Mouse (Mus musculus): ENCODE data around the gene Dis3. TPM values are rescaled to one million over a fixed set of nuclear protein-coding genes. Genes with fewer than 3 reads are reported as not detected.

The Dis3 gene
- total RNA-seq (2021), result 10 to 100 TPM in 1 of 2 experiments, 1 to 10 TPM in 1; 9.8 to 10.5 TPM
- 3.0 and 5.5 TPM in 2 replicates for polyA plus RNA-seq (2012; rRNA removed)
- long read RNA-seq, full-length matches to known transcripts, result 4 of 8 reads
- long read RNA-seq, partial matches to known transcripts, result 2 of 8 reads
- long read RNA-seq, other reads (novel, unspliced or antisense), result 2 of 8 reads

- peaks cover 1% of the 10 kb centered on the region; the same call in 1 of the 2 replicates for H3K79me2 ChIP-seq (replicated peaks; ENCODE audit: control insufficient read depth, insufficient read depth, low read length)
- H3K27ac ChIP-seq, result peak within 1 kb of the TSS; percentile 79
- WGBS, result under 1% methylated on average over 73 of the region's 73 CpGs
- peak within 1 kb of the TSS; percentile 91 for H3K9ac ChIP-seq (ENCODE audit: low read depth, low read length)
- H3K4me3 ChIP-seq, result peak within 1 kb of the TSS; percentile 93
- no peaks in the 10 kb centered on the region for H3K4me1 ChIP-seq (ENCODE audit: control insufficient read depth, insufficient read depth, low read length)
- intact Hi-C loops (cut with DNase I), result loop anchor here (1.0 kb wide), 1 partner anchor 53 kb away; the partner anchor contains the start of genes Bora and Mzt1
- TF ChIP-seq CTCF (IDR thresholded peaks at IDR 0.05), result 0 out of 2 replicates have a peak, but pooled peaks have one; percentile 5
- peak; percentile 79 for TF ChIP-seq POLR2A (IDR thresholded peaks at IDR 0.05; ENCODE audit: insufficient read depth, low read depth, low read length)
- no peak for TF ChIP-seq EP300 (IDR thresholded peaks at IDR 0.05; ENCODE audit: insufficient read depth, low read depth, low read length)
- peak; percentile 99 for DNase-seq
- peaks cover 2% of the 10 kb centered on the region for H3K36me3 ChIP-seq (ENCODE audit: control insufficient read depth, insufficient read depth, low read length)
- no peaks in the 10 kb centered on the region for H3K27me3 ChIP-seq (ENCODE audit: control insufficient read depth, insufficient read depth, low read length)
Measured at GRCm38 (mm10) chr14:99099267-99099966, at the start of gene Dis3, which contains the start of gene Pibf1. Gene Dis3, minus strand, starts transcription at chr14:99099770. Gene Pibf1, plus strand, starts transcription at chr14:99099424.

GRCm38 (mm10) chr14:99146841-99147240 lies 47.3 kb upstream of the Dis3 start:
- DNase-seq, result no peak
- Histone ChIP-seq H3K27me3 (ENCODE audit: control insufficient read depth, insufficient read depth, low read length) (no peaks in the 10 kb centered on the region), H3K4me1 (ENCODE audit: control insufficient read depth, insufficient read depth, low read length) (no peaks in the 10 kb centered on the region), H3K79me2 (replicated peaks; ENCODE audit: control insufficient read depth, insufficient read depth, low read length) (no peaks in the 10 kb centered on the region), H3K4me3 (no peak overlapping the region), H3K36me3 (ENCODE audit: control insufficient read depth, insufficient read depth, low read length) (no peaks in the 10 kb centered on the region), H3K9ac (ENCODE audit: low read depth, low read length) (no peak overlapping the region), H3K27ac (no peak overlapping the region)
- TF ChIP-seq CTCF (IDR thresholded peaks at IDR 0.05) (no peak), EP300 (IDR thresholded peaks at IDR 0.05; ENCODE audit: insufficient read depth, low read depth, low read length) (no peak), POLR2A (IDR thresholded peaks at IDR 0.05; ENCODE audit: insufficient read depth, low read depth, low read length) (no peak)
- intact Hi-C loops (cut with DNase I), result loop anchor here (10.0 kb wide), 2 partner anchors 148 to 598 kb away; partner anchors contain the start of gene Klf5
- WGBS, result 83% methylated on average over 1 of the region's 1 CpGs

- Histone ChIP-seq H3K36me3 (ENCODE audit: control insufficient read depth, insufficient read depth, low read length) (no peaks in the 10 kb centered on the region), H3K4me3 (no peak overlapping the region), H3K4me1 (ENCODE audit: control insufficient read depth, insufficient read depth, low read length) (no peaks in the 10 kb centered on the region), H3K27ac (no peak overlapping the region), H3K79me2 (replicated peaks; ENCODE audit: control insufficient read depth, insufficient read depth, low read length) (no peaks in the 10 kb centered on the region), H3K27me3 (ENCODE audit: control insufficient read depth, insufficient read depth, low read length) (no peaks in the 10 kb centered on the region), H3K9ac (ENCODE audit: low read depth, low read length) (no peak overlapping the region)
- TF ChIP-seq CTCF (IDR thresholded peaks at IDR 0.05) (peak; percentile 99), POLR2A (IDR thresholded peaks at IDR 0.05; ENCODE audit: insufficient read depth, low read depth, low read length) (no peak), EP300 (IDR thresholded peaks at IDR 0.05; ENCODE audit: insufficient read depth, low read depth, low read length) (peak; percentile 68; the same call in 1 of the 2 replicates)
- peak; percentile 64 to 83 for DNase-seq
- 35% methylated on average over 15 of the region's 15 CpGs for WGBS
- intact Hi-C loops (cut with DNase I), result loop anchor here (1.0 to 10.0 kb wide), 3 partner anchors 153 to 752 kb away; partner anchors contain the start of gene Klf5
Measured at GRCm38 (mm10) chr14:99141786-99142633, 42.4 kb upstream of the Dis3 start.

GRCm38 (mm10) chr14:99140036-99140435 lies 40.5 kb upstream of the Dis3 start:
- H3K36me3 ChIP-seq (ENCODE audit: control insufficient read depth, insufficient read depth, low read length), result no peaks in the 10 kb centered on the region; the same call in 1 of the 2 replicates
- H3K4me1 ChIP-seq (ENCODE audit: control insufficient read depth, insufficient read depth, low read length), result no peaks in the 10 kb centered on the region
- no peak overlapping the region for H3K9ac ChIP-seq (ENCODE audit: low read depth, low read length)
- H3K4me3 ChIP-seq, result no peak overlapping the region
- TF ChIP-seq POLR2A (IDR thresholded peaks at IDR 0.05; ENCODE audit: insufficient read depth, low read depth, low read length) (no peak), EP300 (IDR thresholded peaks at IDR 0.05; ENCODE audit: insufficient read depth, low read depth, low read length) (no peak)
- H3K27me3 ChIP-seq (ENCODE audit: control insufficient read depth, insufficient read depth, low read length), result no peaks in the 10 kb centered on the region
- 95% methylated on average over 2 of the region's 2 CpGs for WGBS
- DNase-seq, result no peak
- no peaks in the 10 kb centered on the region for H3K79me2 ChIP-seq (replicated peaks; ENCODE audit: control insufficient read depth, insufficient read depth, low read length)
- intact Hi-C loops (cut with DNase I), result loop anchor here (10.0 kb wide), 2 partner anchors 155 to 605 kb away; partner anchors contain the start of gene Klf5
- no peak overlapping the region for H3K27ac ChIP-seq

- intact Hi-C loops (cut with DNase I), result no loop called here
- 94% methylated on average over 16 of the region's 16 CpGs for WGBS
- Histone ChIP-seq H3K27ac (no peak overlapping the region), H3K36me3 (ENCODE audit: control insufficient read depth, insufficient read depth, low read length) (no peaks in the 10 kb centered on the region; the same call in 1 of the 2 replicates), H3K9ac (ENCODE audit: low read depth, low read length) (no peak overlapping the region), H3K79me2 (replicated peaks; ENCODE audit: control insufficient read depth, insufficient read depth, low read length) (no peaks in the 10 kb centered on the region), H3K4me1 (ENCODE audit: control insufficient read depth, insufficient read depth, low read length) (no peaks in the 10 kb centered on the region), H3K27me3 (ENCODE audit: control insufficient read depth, insufficient read depth, low read length) (no peaks in the 10 kb centered on the region), H3K4me3 (no peak overlapping the region)
- TF ChIP-seq CTCF (IDR thresholded peaks at IDR 0.05) (no peak), POLR2A (IDR thresholded peaks at IDR 0.05; ENCODE audit: insufficient read depth, low read depth, low read length) (no peak)
- DNase-seq, result no peak
Measured at GRCm38 (mm10) chr14:99136297-99136696, 36.7 kb upstream of the Dis3 start.

Measured in heart, adult 2 months (tissue).